Mouse (Mus musculus): ENCODE measurements around the gene Zmym6.
"Not testable (repeated sequence)": the region's sequence is repeated elsewhere in the genome, so short reads cannot be mapped to it uniquely, and the experiment has no call there.

Gene Zmym6
- long read RNA-seq, experiment 1, partial matches to known transcripts: 1 of 6 reads
- long read RNA-seq, experiment 1, other reads (novel, unspliced or antisense): 5 of 6 reads
- long read RNA-seq, experiment 2, full-length matches to known transcripts: 2 of 4 reads
- long read RNA-seq, experiment 2, partial matches to known transcripts: 0 of 4 reads
- long read RNA-seq, experiment 2, other reads (novel, unspliced or antisense): 2 of 4 reads

DNA sequence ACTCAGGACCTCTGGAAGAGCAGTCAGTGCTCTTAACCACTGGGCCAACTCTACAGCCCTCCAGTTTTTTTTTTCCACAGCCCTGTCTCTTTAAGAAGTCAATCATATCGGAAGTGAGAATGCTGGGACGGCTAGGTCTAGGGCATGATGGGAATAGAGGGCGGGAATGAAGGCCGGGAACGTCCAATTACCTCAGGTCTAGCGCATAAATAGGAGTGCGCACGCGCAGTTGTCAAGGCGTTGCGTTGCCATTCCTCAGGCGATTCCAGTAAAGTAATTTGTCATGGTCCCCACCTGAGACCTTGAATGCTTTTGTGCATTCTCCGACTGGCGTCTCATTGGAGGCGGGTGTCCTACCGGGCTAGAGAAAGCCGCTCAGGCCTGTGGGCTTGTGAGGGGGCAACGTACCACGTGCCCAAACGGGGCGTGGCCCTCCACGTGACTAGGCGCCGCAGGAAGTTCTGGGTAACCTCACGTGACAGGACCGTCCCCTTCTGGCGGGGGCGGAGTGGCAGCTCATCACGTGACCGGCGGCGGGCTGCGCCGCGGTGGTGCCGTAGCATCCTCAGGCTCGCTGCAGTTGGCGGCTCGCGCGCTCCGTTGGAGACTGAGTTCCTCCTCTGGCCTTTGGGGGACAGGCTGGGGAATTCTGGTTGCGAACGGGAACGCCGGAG, at the start of gene Zmym6:
TSS of gene Zmym6 (plus strand) at position 509 of the 674 bp plus-strand sequence.
- intact Hi-C loops (cut with DNase I): no loop called here

DNA sequence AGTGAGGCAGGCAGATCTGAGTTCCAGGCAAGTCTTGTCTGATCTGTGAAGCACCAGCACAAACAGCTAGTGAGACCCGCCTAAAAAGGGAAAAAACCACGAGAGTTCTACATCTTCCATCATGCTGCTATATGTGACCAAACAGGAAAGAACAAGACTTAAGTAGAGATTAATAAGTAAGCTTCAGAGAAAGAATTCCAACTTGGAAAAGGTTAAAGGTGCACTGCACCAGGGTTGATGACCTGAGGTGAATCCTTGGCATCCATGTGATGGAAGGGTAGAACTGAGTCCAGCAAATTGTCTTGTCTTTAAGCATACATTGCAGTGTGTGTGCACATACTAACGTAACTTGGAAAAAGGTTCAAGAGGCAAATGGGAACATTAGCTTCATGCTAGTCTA, 40.0 kb upstream of the Zmym6 start:
- intact Hi-C loops (cut with DNase I): no loop called here

DNA sequence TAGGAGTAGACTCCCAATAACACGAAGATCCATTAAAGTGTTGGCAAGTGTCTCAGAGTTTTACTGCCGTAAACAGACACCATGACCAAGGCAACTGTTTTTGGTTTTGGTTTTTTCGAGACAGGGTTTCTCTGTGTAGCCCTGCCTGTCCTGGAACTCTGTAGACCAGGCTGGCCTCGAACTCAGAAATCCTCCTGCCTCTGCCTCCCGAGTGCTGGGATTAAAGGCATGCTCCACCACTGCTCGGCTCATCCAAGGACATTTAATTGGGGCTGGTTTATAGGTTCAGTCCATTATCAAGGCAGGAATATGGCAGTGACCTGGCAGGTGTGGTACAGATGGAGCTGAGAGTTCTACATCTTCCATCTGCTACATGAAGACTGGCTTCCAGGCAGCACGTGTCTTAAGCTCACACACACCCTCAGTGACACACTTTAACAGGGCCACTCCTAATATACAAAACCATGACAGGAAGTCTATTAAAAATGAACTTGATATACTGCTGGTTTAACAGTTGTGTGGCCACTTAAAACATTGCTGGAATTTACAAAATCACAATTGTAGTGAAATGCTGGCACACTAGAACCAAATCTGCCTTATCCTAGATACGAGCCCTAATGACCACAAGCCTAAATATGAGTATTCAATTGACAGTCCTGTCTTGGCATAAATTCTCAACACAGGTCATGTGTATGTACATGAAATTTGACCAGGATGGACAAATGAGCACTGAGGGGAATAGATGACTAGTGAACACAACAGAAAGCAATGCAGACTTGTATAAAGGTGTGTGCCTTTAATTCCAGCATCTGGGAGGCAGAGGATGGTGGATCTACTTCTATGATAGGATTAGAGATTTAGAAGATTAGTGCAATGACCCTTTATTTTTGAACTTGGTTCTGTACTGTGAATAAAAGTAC, 39.0 kb upstream of the Zmym6 start:
- intact Hi-C loops (cut with DNase I): no loop called here

DNA sequence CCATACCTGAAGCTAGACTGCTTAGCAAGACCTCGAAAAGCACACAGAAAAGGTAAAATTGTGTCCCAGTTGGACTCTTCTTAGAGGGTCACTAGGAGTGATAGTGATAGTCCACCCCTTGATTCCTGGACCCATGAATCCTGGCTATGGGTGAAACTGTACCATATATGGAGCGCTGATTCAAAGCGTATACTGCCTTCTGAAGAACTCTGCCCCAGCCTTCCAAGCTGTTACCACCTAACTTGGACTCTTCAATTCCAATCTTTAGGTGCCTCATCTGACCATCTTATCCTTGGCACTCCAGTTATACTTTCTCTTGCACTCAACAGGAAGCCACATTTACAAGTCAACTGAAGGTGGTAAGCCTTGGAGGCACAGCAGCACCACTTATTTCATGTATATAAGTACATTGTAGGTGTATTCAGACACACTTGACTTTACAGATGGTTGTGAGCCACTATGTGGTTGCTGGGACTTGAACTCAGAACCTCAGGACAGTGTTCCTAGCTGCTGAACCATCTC, 38.3 kb upstream of the Zmym6 start:
- intact Hi-C loops (cut with DNase I): no loop called here

DNA sequence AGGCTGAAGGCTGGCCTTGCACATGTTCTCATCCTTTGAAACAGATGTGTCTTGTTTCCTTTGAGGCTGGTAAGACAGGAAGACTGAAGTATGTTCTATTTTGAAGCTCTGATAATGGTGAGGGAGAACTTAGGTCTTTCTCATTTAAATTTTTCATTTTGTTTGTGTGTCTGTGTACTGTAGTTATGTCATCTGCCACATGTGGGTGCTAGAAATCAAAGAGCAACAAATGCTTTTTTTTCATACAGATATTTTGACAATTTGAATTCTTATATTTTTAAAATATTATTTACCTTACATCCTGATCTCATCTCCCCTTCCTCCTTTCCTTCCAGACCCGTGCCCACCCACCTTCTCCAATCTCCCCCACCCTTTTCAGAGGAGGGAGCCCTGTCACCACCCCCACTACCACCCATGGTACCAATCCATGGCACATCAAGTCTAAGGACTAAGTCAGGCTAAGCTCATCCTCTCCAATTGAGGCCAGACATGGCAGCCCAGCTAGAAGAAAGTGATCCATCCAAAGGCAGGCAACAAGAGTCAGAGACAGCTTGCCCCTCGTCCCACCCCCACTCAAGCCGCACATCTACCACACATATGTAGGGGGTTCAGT, 37.2 kb upstream of the Zmym6 start:
- intact Hi-C loops (cut with DNase I): loop anchor here (10.0 kb wide), 1 partner anchor 205 kb away; the partner anchor contains the start of gene Smim12

DNA sequence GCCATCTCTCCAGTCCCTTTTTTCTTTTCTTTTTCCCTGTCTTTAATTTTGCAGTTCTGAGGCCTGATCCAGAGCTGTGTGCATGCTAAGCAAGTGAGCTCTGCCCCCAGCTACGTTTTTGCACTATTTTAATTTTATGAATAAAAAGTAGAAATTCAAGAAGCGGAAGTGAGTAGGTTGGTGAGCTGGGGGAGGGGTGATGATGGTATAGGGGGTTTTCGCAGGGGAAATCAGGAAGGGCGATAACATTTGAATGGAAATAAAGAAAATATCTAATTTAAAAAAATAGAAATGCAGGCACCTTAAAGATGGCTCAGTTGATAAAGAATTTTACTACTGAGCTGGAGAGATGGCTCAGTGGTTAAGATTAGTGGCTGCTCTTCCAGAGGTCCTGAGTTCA, 33.6 kb upstream of the Zmym6 start:
- intact Hi-C loops (cut with DNase I): loop anchor here (10.0 kb wide), 1 partner anchor 201 kb away; the partner anchor contains the start of gene Smim12

DNA sequence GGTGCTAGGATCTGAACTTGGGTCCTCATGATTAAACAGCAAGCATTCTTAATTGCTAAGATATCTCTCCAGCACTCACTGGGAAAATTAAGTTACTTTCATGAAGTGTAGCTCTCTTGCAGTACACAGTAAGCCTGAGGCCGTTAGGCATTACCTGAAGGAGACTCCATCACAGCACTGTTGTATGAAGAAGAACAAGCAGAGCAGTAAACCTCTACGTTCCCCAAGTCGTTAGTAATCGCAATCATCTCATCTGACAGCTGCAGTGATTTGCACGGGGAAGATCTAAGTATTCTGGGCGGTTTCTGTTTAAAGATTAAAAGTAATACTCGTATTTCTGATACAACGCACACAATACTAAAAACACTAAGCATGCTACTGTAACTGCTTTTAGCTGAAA, 26.1 kb upstream of the Zmym6 start:
- intact Hi-C loops (cut with DNase I): no loop called here

DNA sequence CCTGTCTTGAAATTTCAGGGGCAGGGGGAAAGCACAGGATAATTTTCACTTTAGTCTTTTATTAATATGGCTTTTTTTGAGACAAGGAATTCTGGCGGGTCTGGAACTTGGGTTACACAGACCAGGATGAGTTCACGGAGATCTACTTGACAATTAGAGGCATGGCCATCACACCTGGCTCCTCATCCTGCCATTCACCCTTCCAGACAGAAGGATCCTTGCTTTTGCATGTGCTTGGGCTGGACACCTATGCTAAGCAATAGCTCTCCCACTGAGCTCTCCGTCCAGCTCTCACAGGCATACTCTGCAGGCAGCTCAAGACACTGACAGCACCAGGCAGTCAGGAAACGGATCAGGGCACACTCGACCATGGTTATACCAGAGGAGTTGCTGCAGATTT, 24.1 kb upstream of the Zmym6 start:
- intact Hi-C loops (cut with DNase I): no loop called here

DNA sequence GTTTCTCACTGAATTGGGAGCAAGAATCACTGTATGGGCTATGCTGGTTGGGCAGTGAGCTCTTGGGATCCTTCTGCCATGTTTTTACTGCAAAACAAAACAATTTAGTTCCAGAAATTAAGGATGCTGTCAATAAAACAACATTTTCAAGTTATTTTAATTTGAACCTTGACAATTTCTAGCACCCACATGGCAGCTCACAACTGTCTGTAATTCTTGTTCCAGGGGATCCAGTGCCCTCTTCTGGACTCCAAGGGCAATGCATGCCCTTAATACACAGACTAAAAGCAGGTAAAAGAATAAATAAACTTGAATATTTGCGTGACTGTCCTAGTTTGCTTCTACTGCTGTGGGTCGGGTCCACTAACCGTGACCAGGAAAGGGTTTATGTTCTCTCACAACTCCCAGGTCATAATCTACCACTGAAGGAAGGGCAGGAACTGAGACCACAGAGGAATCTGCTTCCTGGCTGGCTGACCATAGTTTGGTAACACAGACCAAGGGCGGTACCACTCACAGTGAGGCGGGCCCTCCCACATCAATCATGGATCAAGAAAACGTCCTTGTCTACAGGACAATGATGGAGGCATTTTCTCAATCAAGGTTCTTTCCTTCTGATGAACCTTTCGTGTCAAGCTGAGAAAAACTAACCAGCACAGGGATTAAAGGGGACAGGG, 22.5 kb upstream of the Zmym6 start:
- intact Hi-C loops (cut with DNase I): no loop called here

DNA sequence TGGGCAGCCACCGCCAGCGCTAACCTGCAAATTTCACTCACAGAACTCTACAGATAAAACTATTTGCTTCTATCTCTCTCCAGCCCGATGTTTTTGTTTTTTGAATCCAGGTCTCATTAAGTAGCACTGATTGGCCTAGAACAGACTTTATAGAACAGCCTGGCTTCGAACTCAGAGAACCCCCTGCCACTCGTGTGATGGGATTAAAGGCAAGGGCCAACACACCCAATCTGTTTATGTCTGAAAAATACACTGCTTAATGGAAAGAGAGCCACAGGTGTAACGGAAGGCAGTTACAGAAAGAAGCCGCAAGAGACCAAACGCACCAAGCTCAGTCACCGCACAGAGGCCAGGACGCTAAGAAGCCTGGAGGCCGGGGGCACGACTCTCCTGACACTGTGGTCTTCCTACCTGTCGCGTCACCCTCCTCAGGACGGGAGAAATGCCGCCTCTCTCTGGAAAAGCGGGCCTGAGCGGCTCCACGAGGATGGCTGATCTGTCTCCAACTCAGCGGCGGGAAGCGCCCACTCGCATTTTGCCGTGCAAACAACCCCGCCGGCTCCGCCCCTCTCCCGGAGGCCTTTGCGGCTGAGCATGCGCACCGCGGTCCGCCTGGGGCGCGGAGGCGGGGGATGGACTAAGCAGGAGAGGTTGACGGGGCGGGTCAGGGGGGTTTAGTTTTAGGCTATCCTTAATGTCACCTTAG, 16.4 kb upstream of the Zmym6 start, which contains the start of gene Zmym1:
TSS of gene Zmym1 (minus strand) at position 568 of the 706 bp plus-strand sequence.
- intact Hi-C loops (cut with DNase I): no loop called here

DNA sequence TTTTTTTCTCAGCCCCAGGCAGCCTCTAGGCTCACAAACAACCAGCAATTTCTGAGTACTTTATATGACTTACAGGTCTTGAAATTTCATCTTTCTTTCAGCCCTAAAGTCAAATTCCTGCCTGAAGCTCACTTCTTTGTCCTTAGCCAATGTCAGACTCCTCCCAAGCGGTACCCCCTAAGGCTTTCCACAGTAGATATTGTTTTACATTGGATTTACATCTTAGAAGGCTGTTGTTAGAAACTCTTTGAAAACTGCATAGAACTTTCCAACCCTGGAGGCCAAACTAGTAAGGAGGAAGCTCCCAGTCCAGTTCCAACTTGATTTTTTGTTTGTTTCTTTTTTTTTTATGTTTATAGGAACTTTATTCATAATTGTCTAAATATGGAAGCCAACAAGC, 13.1 kb upstream of the Zmym6 start:
- intact Hi-C loops (cut with DNase I): no loop called here

DNA sequence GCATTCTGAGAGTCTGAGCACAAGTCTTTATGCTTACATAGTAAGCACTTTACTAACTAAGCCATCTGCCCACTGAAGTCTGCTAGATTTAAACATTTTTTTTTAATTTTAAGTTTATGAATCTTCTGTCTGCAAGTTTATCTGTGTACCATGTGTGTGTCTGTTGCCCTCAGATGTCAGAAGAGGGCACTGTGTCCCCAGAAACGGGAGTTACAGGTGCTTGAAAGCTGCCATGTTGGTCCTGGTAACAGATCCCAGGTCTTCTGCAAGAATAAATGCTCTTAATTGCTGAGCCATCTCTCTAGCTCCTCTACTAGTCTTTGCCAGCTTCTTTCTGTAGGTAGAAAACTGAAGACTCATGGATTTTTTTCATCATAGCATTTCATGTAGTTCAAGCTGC, 2.3 kb upstream of the Zmym6 start:
- intact Hi-C loops (cut with DNase I): no loop called here

DNA sequence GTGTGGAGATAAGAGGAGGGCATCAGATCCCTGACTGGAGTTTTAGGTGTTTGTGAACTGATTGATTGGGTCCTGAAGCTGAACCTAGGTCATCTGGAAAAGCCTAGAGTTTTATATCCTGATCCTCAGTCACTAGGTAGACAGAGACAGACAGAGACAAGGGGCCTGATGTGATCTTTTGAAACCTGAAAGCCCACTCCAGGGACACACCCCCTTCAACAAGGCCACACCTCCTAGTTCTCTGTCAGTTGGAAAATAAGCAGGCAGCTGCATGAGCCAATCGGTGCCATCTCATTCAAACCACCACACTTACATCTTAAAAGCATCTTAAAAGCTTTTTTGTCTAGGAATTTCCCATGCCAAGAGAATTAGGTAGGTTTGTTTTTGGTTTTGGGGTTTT, 3.6 kb downstream of the Zmym6 start:
- intact Hi-C loops (cut with DNase I): no loop called here

DNA sequence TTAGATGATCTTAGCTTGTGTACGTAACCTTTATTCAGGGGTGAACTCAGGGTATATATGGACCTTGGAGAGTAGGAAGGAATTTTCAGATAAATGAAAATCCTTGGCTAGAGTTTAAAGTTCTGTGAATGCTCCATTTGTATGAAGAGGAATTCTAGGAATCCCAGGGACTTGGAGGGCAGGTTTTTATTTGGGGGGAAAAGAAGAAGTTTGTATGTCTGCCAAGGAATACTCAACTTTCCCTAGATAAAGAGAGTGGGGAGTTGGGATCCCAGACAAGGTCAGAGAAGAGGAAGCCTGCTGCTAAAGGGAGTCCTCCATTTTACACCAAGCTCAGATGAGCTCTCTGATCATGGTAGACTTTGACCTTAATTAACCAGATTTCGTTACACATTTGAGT, 5.9 kb downstream of the Zmym6 start:
- intact Hi-C loops (cut with DNase I): no loop called here

DNA sequence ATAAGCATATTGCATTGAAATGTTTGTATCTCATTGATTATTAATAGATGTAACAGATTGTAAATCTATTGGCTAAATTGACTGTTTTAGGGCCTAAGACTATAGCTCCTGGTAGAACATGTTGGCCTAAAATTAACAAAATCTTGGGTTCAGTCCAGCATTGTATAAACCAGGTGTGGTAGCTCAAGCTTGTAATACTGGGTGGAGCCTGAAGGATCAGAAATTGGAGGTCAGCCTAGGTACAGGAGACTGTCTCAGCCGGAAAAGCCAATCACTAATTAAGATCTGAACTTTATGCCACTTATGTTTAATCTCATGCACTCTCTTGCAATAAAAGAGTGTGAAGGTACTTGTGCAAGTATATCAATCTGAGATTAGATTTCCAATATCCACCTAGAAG, 8.6 kb downstream of the Zmym6 start:
- intact Hi-C loops (cut with DNase I): no loop called here

DNA sequence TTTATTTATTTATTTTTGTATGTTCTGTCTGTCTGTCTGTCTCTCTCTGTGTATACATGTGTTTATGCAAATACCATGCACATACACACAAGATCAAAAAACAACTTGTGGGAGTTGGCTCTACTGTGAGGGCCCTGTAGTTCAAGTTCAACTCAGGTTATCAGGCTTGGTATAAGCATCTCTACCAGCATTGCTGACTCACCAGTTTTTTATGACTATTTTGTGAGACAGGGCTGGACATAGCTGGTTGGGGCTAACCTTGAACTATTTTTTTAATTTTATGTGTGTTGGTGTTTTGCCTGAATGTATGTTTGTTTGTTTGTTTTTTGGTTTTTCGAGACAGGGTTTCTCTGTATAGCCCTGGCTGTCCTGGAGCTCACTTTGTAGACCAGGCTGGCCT, 14.0 kb downstream of the Zmym6 start:
- intact Hi-C loops (cut with DNase I): no loop called here

DNA sequence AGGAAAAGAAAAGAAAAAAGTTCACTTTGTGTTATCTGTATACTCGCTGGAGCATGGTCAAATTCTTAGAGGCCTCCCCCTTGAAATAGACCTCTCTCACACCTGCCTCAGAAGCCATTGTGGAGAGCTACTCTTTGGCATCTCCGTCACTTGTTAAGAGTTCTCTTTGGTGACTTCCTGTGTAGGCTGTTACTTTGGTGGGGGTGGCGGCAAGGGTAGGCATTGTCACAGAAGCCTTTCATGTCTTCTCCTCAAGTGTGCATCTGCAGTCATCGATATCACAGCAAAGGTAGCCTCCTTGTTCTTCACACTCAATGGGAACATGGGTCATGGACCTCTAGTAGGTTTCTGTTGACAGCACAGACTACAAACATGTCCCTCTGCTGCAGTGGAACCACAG, 17.9 kb downstream of the Zmym6 start:
- intact Hi-C loops (cut with DNase I): no loop called here

DNA sequence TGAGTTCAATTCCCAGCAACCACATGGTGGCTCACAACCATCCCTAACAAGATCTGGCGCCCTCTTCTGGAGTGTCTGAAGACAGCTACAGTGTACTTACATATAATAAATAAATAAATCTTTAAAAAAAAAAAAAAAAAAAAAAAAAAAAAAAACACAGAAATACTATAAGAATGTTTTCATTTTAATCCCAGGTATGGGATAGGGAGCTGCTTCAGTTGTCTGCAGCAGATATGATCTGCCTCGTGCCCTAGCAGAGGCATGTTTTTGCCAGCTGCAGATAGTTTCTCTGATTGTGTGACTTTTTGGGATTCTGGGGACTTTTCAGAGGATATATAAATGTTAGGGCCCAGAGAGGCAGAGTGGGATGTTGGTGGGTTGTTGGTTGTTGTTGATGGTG, 22.4 kb downstream of the Zmym6 start:
- intact Hi-C loops (cut with DNase I): not testable (repeated sequence)

DNA sequence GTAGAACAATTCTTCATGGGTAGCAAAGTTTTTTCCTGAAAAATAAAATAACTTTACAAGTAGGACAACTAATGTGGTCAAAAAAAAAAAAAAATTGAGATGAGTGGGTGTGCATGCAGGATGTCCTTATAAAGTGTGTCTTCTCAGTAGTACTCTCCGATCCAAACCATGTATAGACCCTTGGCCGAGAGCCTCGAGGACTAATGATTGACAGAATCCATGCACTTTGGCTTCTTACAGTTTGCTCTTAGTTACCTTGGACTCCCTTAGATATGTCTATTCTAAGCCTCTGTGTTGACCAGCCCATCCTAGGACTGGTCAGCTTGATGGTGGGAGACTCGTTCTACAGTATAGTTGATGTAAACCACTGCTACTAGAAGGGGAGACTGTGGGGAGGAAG, 30.4 kb downstream of the Zmym6 start:
- intact Hi-C loops (cut with DNase I): no loop called here

DNA sequence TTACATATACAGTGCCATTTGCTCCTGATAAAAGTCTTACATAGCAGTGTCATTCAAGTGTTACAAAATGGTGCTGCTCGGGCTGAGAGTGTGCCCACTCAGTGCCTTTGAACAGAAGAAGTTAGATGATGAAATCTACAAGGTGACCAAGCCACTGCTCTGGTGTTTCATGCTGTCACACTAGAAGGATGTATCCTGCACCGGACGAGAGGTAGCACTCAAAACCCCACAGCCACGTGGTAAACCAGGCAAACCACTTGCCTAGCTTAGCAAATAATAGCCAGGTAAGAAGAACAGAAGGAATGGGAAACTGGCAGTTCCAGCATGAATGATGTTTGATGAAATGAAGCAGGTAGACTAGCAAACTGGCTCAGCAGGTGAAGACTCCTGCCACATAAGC, 33.4 kb downstream of the Zmym6 start:
- intact Hi-C loops (cut with DNase I): no loop called here
